In genomic region chr1:33745901-33746300, GRCm38 (mm10) we compare ENCODE assay signal across 14 mouse cellular contexts.
"Had no signal": no experiment of that assay in that cellular context is flagged by ENCODE, and none has a peak within 500 bp of the region (broad histone marks: within the 10 kb centered on the region; RNA-seq: fewer than 3 reads in every experiment).

No protein-coding gene starts in this region.

- H3K4me2 ChIP-seq: liver, embryonic 15.5 days; lung, embryonic 14.5 days; neural tube, embryonic 12.5 days had no signal

- H3K27me3 ChIP-seq: liver, embryonic 15.5 days; neural tube, embryonic 12.5 days had no signal

- H3K4me1 ChIP-seq: liver, embryonic 15.5 days; midbrain, embryonic 10.5 days; neural tube, embryonic 12.5 days had no signal

- H3K9ac ChIP-seq: liver, embryonic 15.5 days; lung, embryonic 14.5 days; neural tube, embryonic 12.5 days had no signal

- H3K9me3 ChIP-seq: liver, embryonic 15.5 days; midbrain, embryonic 10.5 days; neural tube, embryonic 12.5 days had no signal

- DNase-seq: kidney, adult 11 months; kidney, adult 9 months; kidney, postnatal 36 days; lung, embryonic 14.5 days; lung, postnatal 10 days; lung, postnatal 4 days; right cerebral cortex, postnatal 14 days; thymus, adult 18-20 months; thymus, postnatal 14 days had no signal

- H3K27ac ChIP-seq: kidney, postnatal 0 days; liver, embryonic 15.5 days; midbrain, embryonic 10.5 days; neural tube, embryonic 12.5 days had no signal

- H3K4me3 ChIP-seq: liver, embryonic 15.5 days; midbrain, embryonic 10.5 days; myocyte; neural tube, embryonic 12.5 days had no signal
